Mouse (Mus musculus): ENCODE measurements around the gene Gm17349. TPM values are rescaled to one million over a fixed set of nuclear protein-coding genes. Genes with fewer than 3 reads are reported as not detected.

Gene Gm17349
- polyA plus RNA-seq (2014; fragmentation: Illumina TruSeq; extraction: RNeasy Lipid Tissue Mini Kit (QIAGEN cat#74804); ENCODE audit: low read depth, low replicate concordance), result not detected

DNA sequence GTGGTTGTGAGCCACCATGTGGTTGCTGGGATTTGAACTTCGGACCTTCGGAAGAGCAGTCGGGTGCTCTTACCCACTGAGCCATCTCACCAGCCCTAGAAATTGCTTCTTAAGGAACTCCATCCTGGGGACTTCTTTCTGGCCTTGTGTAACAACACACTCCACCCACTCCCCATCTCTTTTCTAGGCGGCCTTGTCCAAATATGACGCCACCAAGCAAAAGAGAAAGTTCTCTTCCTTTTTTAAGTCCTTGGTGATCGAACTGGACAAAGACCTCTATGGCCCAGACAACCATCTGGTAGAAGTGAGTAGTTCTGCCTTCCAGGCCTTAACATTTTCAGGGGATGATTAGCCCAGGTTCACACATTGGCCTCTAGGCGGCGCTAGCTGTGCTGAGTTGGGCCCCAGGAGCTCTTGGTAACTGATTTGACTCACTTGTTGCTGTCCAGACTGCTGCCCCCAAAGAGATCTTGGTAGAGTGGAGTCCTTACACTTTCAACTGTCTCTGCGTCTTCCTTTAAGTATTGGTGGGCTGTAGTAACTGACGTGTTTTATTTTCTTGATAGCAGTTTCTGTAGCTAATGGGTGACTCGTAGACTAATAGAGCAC lies at the start of gene Gm17349:
Gene Gm17349, minus strand, starts transcription at position 51 of the 609 bp plus-strand sequence.

DNA sequence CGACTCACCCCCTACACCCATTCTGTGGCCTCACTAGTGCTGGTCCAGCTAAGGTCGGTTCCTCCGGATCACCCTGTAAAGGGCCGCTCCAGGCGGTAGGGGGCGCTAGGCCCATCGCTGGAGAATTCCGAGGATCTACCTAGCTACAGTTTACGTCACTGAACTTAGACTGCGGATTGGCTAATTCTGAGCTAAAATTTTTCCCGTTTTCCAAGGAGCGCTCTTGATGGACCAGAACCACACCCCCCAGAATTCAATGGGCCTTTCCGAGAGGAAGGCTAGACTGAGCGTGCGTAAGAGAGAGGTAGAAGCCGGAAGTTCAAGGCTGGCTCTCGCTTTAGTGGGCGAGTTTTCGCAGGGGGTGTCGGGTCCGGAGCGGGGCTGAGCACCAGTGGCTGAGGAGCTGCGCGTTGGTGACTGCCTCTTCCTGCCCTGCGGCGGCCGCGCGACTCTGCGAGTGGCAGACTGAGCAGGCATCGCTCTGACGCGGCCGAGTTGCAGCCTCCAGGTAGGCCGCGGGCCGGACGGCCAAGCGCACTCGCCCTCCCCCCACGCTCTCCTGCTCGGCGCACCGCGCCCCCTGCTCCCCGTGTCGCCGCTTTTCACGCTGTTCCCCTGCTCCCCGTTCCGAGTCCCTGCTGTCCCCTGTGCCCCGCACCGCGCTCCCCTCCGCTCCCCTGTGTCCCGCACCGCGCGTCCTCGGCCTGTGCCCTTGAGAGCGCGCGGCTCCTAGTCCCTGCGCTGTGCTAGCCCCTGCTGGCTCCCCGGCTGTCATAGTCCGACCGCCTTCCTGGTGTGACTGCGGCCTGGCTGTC lies 20.3 kb upstream of the Gm17349 start, which contains the start of gene Cox14:
Gene Cox14, plus strand, starts transcription at position 278 of the 815 bp plus-strand sequence.

DNA sequence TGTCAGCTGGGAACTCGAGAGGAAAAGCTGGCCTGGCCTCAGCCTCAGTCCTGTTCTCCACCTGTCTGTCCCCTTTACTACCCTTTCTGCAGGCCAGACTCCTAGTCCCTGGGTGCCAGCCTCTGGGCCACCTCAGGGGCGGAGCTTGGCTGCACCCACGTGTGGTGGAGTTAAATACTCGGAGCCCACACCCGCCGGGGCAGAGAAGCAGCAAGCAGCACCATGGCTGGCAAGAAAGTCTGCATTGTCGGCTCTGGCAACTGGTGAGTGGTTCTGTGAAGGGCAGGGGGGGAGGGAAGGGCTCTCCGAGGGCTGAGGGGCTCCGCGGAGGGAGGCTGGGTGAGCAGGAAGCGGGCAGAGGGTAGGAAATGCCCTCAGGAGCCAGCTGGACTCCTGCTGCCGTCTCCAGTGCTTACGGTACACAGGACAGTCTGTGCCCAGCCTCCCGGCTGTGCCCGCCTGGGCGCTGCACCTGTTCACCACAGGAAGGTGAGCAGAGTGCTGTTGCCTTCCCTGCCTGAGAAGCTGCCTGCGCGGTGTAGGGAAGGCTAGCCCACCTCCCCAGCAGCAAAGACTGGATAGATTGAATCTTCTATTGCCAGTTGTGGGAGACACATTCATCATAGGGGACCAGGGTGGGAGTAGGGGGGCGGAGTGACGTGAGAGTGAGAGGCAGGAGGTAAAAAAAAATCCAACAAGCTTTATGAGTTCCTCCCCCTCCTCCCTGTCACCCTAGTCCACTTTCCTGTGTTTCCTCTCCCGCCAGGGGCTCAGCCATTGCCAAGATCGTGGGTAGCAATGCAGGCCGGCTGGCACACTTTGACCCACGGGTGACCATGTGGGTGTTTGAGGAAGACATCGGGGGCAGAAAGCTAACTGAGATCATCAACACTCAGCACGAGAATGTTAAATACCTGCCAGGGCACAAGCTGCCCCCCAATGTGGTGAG lies 12.4 kb upstream of the Gm17349 start, which contains the start of gene Gpd1:
Gene Gpd1, plus strand, starts transcription at position 130 of the 949 bp plus-strand sequence.

DNA sequence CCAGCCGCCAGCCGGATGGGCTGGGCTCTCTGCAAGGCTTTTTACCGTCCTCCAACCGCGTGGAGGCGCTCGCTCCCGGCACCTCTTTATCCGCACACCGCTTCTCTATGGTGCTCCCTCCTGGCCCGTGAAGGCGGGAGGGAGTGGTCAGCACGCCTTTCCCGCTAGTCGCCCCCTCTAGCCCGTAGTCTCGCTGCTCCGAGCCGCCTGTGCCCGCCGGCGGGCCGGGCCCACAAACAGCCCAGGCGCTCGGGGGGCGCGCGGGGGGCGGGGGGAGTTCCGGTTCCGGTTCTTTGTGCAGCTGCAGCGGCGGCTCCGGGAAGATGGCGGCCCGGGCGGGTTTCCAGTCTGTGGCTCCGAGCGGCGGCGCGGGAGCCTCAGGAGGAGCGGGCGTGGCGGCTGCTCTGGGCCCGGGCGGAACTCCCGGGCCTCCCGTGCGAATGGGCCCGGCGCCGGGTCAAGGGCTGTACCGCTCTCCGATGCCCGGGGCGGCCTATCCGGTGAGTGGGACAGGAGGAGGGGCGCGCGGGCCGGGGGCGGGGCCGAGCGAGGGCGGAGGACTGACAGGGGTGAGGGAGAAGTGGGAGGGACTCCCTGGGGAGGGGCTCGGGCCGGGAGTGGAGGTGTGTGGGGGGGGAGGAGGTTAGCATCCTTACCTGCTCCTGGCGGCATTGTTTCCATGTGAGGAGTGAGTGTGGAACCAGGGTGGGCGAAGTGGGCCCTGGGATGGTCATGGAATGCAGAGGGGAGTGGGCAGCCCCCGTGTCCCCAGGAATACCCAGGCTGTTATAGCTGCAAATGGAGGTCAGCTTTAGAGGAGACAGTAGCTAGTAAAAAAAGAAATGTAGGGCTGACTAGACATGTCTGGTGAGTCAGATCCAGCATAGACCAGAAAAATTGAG lies 3.0 kb downstream of the Gm17349 start, which contains the start of gene Smarcd1:
Gene Smarcd1, plus strand, starts transcription at position 131 of the 902 bp plus-strand sequence.

GRCm38 (mm10) chr15:99670154-99670821 lies 35.0 kb downstream of the Gm17349 start, which contains the start of gene Asic1:
TSS of gene Asic1 (plus strand) at chr15:99670368.

Other genes with a start within 250 kb of the Gm17349 start
- gene Nckap5l, start 247.7 kb downstream of the Gm17349 start, polyA plus RNA-seq (2014; fragmentation: Illumina TruSeq; extraction: RNeasy Lipid Tissue Mini Kit (QIAGEN cat#74804); ENCODE audit: low read depth, low replicate concordance), result 0.52 TPM
- 0.99 TPM for gene Bcdin3d, start 230.8 kb downstream of the Gm17349 start, polyA plus RNA-seq (2014; fragmentation: Illumina TruSeq; extraction: RNeasy Lipid Tissue Mini Kit (QIAGEN cat#74804); ENCODE audit: low read depth, low replicate concordance)
- 2.4 TPM for gene Faim2, start 177.3 kb downstream of the Gm17349 start, polyA plus RNA-seq (2014; fragmentation: Illumina TruSeq; extraction: RNeasy Lipid Tissue Mini Kit (QIAGEN cat#74804); ENCODE audit: low read depth, low replicate concordance)
- gene Aqp2, start 126.4 kb downstream of the Gm17349 start, polyA plus RNA-seq (2014; fragmentation: Illumina TruSeq; extraction: RNeasy Lipid Tissue Mini Kit (QIAGEN cat#74804); ENCODE audit: low read depth, low replicate concordance), result not detected
- gene Aqp5, start 114.7 kb downstream of the Gm17349 start, polyA plus RNA-seq (2014; fragmentation: Illumina TruSeq; extraction: RNeasy Lipid Tissue Mini Kit (QIAGEN cat#74804); ENCODE audit: low read depth, low replicate concordance), result not detected
- not detected for gene Aqp6, start 104.1 kb downstream of the Gm17349 start, polyA plus RNA-seq (2014; fragmentation: Illumina TruSeq; extraction: RNeasy Lipid Tissue Mini Kit (QIAGEN cat#74804); ENCODE audit: low read depth, low replicate concordance)
- gene Racgap1, start 53.8 kb downstream of the Gm17349 start, polyA plus RNA-seq (2014; fragmentation: Illumina TruSeq; extraction: RNeasy Lipid Tissue Mini Kit (QIAGEN cat#74804); ENCODE audit: low read depth, low replicate concordance), result 6.4 TPM
- 0.29 TPM for gene Asic1, start 35.1 kb downstream of the Gm17349 start, polyA plus RNA-seq (2014; fragmentation: Illumina TruSeq; extraction: RNeasy Lipid Tissue Mini Kit (QIAGEN cat#74804); ENCODE audit: low read depth, low replicate concordance)
- gene Smarcd1, start 3.4 kb downstream of the Gm17349 start, polyA plus RNA-seq (2014; fragmentation: Illumina TruSeq; extraction: RNeasy Lipid Tissue Mini Kit (QIAGEN cat#74804); ENCODE audit: low read depth, low replicate concordance), result 10.0 TPM
- 18.1 TPM for gene Gpd1, start 12.0 kb upstream of the Gm17349 start, polyA plus RNA-seq (2014; fragmentation: Illumina TruSeq; extraction: RNeasy Lipid Tissue Mini Kit (QIAGEN cat#74804); ENCODE audit: low read depth, low replicate concordance)
- gene Cox14, start 20.1 kb upstream of the Gm17349 start, polyA plus RNA-seq (2014; fragmentation: Illumina TruSeq; extraction: RNeasy Lipid Tissue Mini Kit (QIAGEN cat#74804); ENCODE audit: low read depth, low replicate concordance), result 50.7 TPM
- 77.7 TPM for gene Cers5, start 67.4 kb upstream of the Gm17349 start, polyA plus RNA-seq (2014; fragmentation: Illumina TruSeq; extraction: RNeasy Lipid Tissue Mini Kit (QIAGEN cat#74804); ENCODE audit: low read depth, low replicate concordance)
- gene Lima1, start 170.0 kb upstream of the Gm17349 start, polyA plus RNA-seq (2014; fragmentation: Illumina TruSeq; extraction: RNeasy Lipid Tissue Mini Kit (QIAGEN cat#74804); ENCODE audit: low read depth, low replicate concordance), result 33.5 TPM